Mouse (Mus musculus) hindbrain, postnatal 0 days (tissue): Measurements from ENCODE around the gene Mapkapk5. TPM values are rescaled to one million over a fixed set of nuclear protein-coding genes. Genes with fewer than 3 reads are reported as not detected.

Source experiments
- ATAC-seq: fragments of 200-750 bp; cut with Nextera tagmentation; 2 replicates; pipeline ENCODE4 v1.8.0; 2017; ENCODE audit warnings: mild to moderate bottlenecking, moderate TSS enrichment, moderate library complexity
- DNase-seq: peaks from one replicate; pipeline ENCODE4 v3.0.0-alpha.2; 2015; ENCODE audit warnings: low spot score
- H3K27ac ChIP-seq: fragments of 300-500 bp; sonication (generic); 2 replicates; pipeline ENCODE4 v1.5.1; 2014; ENCODE audit warnings: mild to moderate bottlenecking
- H3K27me3 ChIP-seq: fragments of 300-500 bp; sonication (generic); 2 replicates; pipeline ENCODE4 v1.6.1; 2014; ENCODE audit warnings: low read length, mixed read lengths; ENCODE audit not compliant: insufficient read depth
- H3K36me3 ChIP-seq: fragments of 300-500 bp; sonication (generic); 2 replicates; pipeline ENCODE4 v1.6.1; 2014; ENCODE audit warnings: low read length, mixed read lengths; ENCODE audit not compliant: insufficient read depth
- H3K4me1 ChIP-seq: fragments of 300-500 bp; sonication (generic); 2 replicates; pipeline ENCODE4 v1.6.1; 2014; ENCODE audit warnings: antibody characterized with exemption, low read length, mixed read lengths; ENCODE audit not compliant: insufficient read depth
- H3K4me2 ChIP-seq: fragments of 300-500 bp; sonication (generic); 2 replicates; pipeline ENCODE4 v1.6.1; 2014; ENCODE audit warnings: low read depth, mild to moderate bottlenecking, low read length, moderate library complexity, mixed read lengths
- H3K4me3 ChIP-seq: fragments of 300-500 bp; sonication (generic); 2 replicates; pipeline ENCODE4 v1.5.1; 2014; ENCODE audit warnings: low read length
- H3K9ac ChIP-seq: fragments of 300-500 bp; sonication (generic); replicated peaks from 2 replicates; pipeline ENCODE4 v1.6.1; 2014; ENCODE audit warnings: mild to moderate bottlenecking, low read length, moderate library complexity, mixed read lengths
- H3K9me3 ChIP-seq: fragments of 300-500 bp; sonication (generic); 2 replicates; pipeline ENCODE4 v1.6.1; 2016; ENCODE audit warnings: low read length, mixed read lengths
- CTCF ChIP-seq: IDR thresholded peaks from 2 replicates; pipeline ENCODE4 v1.5.1; 2016; ENCODE audit warnings: antibody characterized with exemption, control low read depth, low read depth
- WGBS: fragments of 180-500 bp; shearing (Covaris S2); extraction: QIAGEN DNeasy Blood & Tissue Kit; methylation state at CpG from one replicate; pipeline ENCODE4 v1.1.7; 2014; 5-methylcytosine and 5-hydroxymethylcytosine counted together
- polyA plus RNA-seq: library from polyadenylated mRNA; unstranded; fragments of >200 nt; fragmentation: Nextera tagmentation; extraction: Ambion mirVana; gene quantifications from 2 replicates; pipeline ENCODE4 v1.2.1, GENCODE M21; 2015
- total RNA-seq: library from RNA; depleted of rRNA; stranded (reverse); fragments of >200 nt; gene quantifications from 2 replicates; pipeline ENCODE4 v1.2.3, GENCODE M21; 2014

The Mapkapk5 gene
- total and polyA plus RNA-seq, 2 experiments from 2014 or later: 46.1 to 51.0 TPM

- Histone ChIP-seq H3K4me1 (peaks cover 7% of the 10 kb centered on the region), H3K4me2 (no peak overlapping the region), H3K9ac (no peak overlapping the region), H3K36me3 (no peaks in the 10 kb centered on the region), H3K27ac (no peak overlapping the region), H3K27me3 (no peaks in the 10 kb centered on the region), H3K4me3 (no peak overlapping the region), H3K9me3 (no peaks in the 10 kb centered on the region)
- no peak for ATAC-seq
- WGBS: 79% methylated on average over 3 of the region's 3 CpGs
- DNase-seq: no peak
- TF ChIP-seq CTCF: no peak
These were observed 2.3 kb downstream of the Mapkapk5 start for GRCm38 (mm10) chr5:121543370-121543769.

GRCm38 (mm10) chr5:121541235-121541634 lies 4.5 kb downstream of the Mapkapk5 start:
- Histone ChIP-seq H3K9ac (no peak overlapping the region), H3K9me3 (no peaks in the 10 kb centered on the region), H3K27ac (no peak overlapping the region), H3K4me3 (no peak overlapping the region), H3K27me3 (no peaks in the 10 kb centered on the region), H3K4me1 (peaks cover 7% of the 10 kb centered on the region), H3K4me2 (no peak overlapping the region), H3K36me3 (peaks cover under 1% of the 10 kb centered on the region; the same call in 1 of the 2 replicates)
- ATAC-seq: no peak
- TF ChIP-seq CTCF: peak; percentile 43
- peak; percentile 25 for DNase-seq
- 86% methylated on average over 7 of the region's 7 CpGs for WGBS

- Histone ChIP-seq H3K9me3 (no peaks in the 10 kb centered on the region), H3K9ac (no peak overlapping the region), H3K36me3 (peaks cover 11% of the 10 kb centered on the region), H3K4me1 (peaks cover 7% of the 10 kb centered on the region), H3K27me3 (no peaks in the 10 kb centered on the region), H3K4me3 (no peak overlapping the region), H3K4me2 (no peak overlapping the region), H3K27ac (no peak overlapping the region)
- no peak for TF ChIP-seq CTCF
- WGBS: 89% methylated on average over 5 of the region's 5 CpGs
- DNase-seq: no peak
- no peak for ATAC-seq
These were observed 5.6 kb downstream of the Mapkapk5 start for GRCm38 (mm10) chr5:121540066-121540465.

GRCm38 (mm10) chr5:121537588-121537987 lies 8.1 kb downstream of the Mapkapk5 start:
- Histone ChIP-seq H3K4me1 (no peaks in the 10 kb centered on the region), H3K4me2 (no peak overlapping the region), H3K27ac (no peak overlapping the region), H3K27me3 (no peaks in the 10 kb centered on the region), H3K36me3 (peaks cover 31% of the 10 kb centered on the region), H3K4me3 (no peak overlapping the region), H3K9me3 (no peaks in the 10 kb centered on the region), H3K9ac (no peak overlapping the region)
- WGBS: 80% methylated on average over 2 of the region's 2 CpGs
- ATAC-seq (no peak), DNase-seq (no peak)
- TF ChIP-seq CTCF: no peak

- Histone ChIP-seq H3K36me3 (peaks cover 36% of the 10 kb centered on the region), H3K27ac (no peak overlapping the region), H3K4me3 (no peak overlapping the region), H3K27me3 (no peaks in the 10 kb centered on the region), H3K9me3 (no peaks in the 10 kb centered on the region), H3K4me2 (no peak overlapping the region), H3K9ac (no peak overlapping the region), H3K4me1 (no peaks in the 10 kb centered on the region)
- 46% methylated on average over 7 of the region's 7 CpGs for WGBS
- no peak for TF ChIP-seq CTCF
- ATAC-seq: no peak
- DNase-seq: no peak
These were observed 8.7 kb downstream of the Mapkapk5 start for GRCm38 (mm10) chr5:121536921-121537555.

GRCm38 (mm10) chr5:121535116-121535515 lies 10.6 kb downstream of the Mapkapk5 start:
- Histone ChIP-seq H3K4me2 (no peak overlapping the region), H3K27me3 (no peaks in the 10 kb centered on the region), H3K36me3 (peaks cover 51% of the 10 kb centered on the region), H3K4me1 (no peaks in the 10 kb centered on the region), H3K9me3 (no peaks in the 10 kb centered on the region), H3K27ac (no peak overlapping the region), H3K4me3 (no peak overlapping the region), H3K9ac (no peak overlapping the region)
- DNase-seq (no peak), ATAC-seq (no peak)
- no peak for TF ChIP-seq CTCF
- WGBS: 97% methylated on average over 3 of the region's 3 CpGs

- H3K9me3 ChIP-seq: no peaks in the 10 kb centered on the region
- TF ChIP-seq CTCF: peak; percentile 57
These were observed 11.2 kb downstream of the Mapkapk5 start for GRCm38 (mm10) chr5:121534521-121534920.

More at GRCm38 (mm10) chr5:121534521-121534920, 11.2 kb downstream of the Mapkapk5 start:
- Histone ChIP-seq H3K27ac (no peak overlapping the region), H3K4me1 (no peaks in the 10 kb centered on the region), H3K36me3 (peaks cover 55% of the 10 kb centered on the region), H3K4me2 (no peak overlapping the region), H3K9ac (no peak overlapping the region), H3K27me3 (no peaks in the 10 kb centered on the region), H3K4me3 (no peak overlapping the region)
- WGBS: 97% methylated on average over 5 of the region's 5 CpGs
- peak; percentile 25 for DNase-seq
- ATAC-seq: no peak
